Mouse (Mus musculus): ENCODE results near the gene Wfdc18.

Gene Wfdc18

GRCm38 (mm10) chr11:83708715-83709114 is at the start of gene Wfdc18:
Gene Wfdc18, plus strand, starts transcription at chr11:83709015.
- no peak for DNase-seq

DNA sequence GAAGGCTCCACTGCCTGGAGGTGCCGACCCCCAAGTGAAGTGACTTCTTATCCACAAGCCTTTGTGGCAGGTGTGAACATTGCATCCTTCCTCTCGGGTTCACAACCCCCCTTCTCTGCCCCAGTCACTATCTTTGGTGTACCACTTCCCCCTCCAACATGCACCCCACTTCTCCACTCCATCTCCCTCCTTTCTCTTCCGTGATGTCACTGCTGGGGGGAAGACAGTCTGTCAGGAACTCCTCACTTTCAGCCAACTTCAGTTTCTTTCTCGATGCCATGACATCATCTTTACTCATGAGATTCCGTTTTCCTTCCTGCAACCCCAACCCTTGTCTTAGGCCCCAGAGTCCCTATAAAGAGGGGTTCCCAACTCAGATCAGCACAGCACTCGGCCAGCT is 46.6 kb upstream of the Wfdc18 start, which contains the start of gene Ccl4:
Gene Ccl4 (plus strand): TSS at position 381 of the 400 bp plus-strand sequence.
- no peak for DNase-seq

DNA sequence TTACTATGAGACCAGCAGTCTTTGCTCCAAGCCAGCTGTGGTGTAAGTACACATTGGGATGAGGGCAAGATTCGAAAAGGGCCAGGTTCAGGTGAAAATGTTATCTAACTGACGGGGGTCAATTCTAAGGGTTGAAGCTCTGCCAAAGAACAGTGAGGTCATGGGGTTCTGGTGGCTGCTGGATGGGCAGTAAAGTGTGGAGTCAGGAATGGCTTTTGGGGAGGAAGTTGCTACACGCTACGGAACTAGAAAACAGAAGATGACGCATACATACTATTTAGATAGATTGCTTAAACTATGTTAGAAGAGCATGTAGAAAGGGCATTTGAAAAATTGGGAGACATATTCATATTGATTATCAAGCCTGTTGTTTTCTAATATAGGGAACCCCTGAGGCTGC is 45.3 kb upstream of the Wfdc18 start:
- no peak for DNase-seq

DNA sequence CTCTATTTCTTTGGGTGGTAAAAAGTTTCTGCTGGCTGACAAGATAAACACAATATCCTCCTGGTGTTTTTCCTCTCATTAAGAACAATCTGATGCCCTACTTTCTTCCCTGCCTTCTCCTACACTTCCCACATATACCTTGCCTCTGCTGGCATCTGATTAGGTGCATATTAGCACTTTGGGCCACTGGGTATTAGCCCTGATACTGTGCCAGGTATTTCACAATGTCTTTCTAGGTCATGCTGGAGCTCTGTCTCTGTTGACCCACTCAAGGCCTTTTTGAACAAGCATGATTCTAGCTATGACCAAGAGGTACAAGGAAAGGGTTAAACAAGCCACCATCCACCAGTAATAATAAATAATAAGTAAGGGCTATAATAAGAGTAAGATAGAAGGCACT is 37.1 kb upstream of the Wfdc18 start:
- DNase-seq: no peak

GRCm38 (mm10) chr11:83675665-83676064 is 33.1 kb upstream of the Wfdc18 start:
- DNase-seq: no peak

GRCm38 (mm10) chr11:83689918-83690317 is 18.9 kb upstream of the Wfdc18 start:
- DNase-seq: no peak

DNA sequence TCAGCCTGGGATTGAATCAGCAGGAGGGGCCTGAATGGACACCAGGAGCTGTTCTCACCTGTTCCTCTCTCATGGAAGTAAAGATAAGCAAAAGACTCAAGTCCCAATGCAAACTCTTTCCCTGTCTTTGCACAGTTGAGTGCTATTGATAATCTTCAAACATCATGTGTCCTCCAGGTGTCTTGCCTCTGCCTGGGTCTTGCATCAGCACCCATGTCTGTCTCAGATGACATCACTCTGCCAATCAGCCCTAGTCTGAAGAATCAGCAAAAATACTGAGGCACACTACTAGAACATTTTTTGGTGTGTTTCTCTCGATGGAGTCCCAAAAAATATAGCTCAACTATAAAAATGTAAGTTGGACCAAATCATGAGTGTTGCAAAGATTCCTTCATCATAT is 16.8 kb upstream of the Wfdc18 start:
- no peak for DNase-seq

DNA sequence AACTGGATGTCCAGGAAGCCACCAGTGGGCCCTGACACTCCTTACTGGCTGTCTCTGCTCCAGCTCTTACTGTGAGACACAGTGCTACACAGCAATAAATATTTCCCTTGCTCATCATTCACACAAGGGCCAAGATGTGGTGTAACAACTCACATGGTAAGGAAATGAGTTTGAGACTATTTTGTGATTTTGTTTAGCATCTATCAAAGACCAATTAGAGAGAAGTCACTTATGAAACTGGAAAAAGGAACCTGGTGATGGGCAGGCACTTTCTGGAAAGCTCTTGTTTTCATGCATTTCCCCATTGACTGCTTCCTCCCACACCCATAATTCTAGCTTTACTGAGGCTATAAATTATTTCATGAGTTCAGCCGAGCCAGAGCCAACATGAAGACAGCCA is 5.1 kb upstream of the Wfdc18 start, which contains the start of gene Wfdc17:
Gene Wfdc17 (plus strand): TSS at position 287 of the 400 bp plus-strand sequence.
- DNase-seq: no peak

GRCm38 (mm10) chr11:83709683-83710082 is 868 bp downstream of the Wfdc18 start:
- DNase-seq: no peak

DNA sequence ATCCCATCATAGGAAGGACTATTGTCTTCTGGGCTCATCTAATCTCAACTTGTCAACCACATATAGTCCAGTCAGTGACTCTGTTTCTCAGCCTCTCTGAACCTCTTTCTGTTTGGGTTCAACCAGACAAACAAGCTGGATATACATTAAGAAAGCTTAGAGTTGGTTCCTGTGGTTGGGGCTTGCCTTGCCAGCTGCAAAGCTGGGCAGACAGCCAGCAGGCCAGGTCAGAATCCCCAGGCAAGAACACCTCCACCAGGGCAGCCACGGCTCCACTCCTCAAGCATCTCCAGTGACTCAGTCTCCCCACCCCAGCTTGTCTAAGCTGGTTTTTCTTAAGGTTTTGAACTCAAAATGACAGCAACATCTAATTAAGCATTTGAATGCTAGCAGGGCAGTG is 3.9 kb downstream of the Wfdc18 start:
- DNase-seq: no peak

GRCm38 (mm10) chr11:83713925-83714324 is 5.1 kb downstream of the Wfdc18 start:
- no peak for DNase-seq

DNA sequence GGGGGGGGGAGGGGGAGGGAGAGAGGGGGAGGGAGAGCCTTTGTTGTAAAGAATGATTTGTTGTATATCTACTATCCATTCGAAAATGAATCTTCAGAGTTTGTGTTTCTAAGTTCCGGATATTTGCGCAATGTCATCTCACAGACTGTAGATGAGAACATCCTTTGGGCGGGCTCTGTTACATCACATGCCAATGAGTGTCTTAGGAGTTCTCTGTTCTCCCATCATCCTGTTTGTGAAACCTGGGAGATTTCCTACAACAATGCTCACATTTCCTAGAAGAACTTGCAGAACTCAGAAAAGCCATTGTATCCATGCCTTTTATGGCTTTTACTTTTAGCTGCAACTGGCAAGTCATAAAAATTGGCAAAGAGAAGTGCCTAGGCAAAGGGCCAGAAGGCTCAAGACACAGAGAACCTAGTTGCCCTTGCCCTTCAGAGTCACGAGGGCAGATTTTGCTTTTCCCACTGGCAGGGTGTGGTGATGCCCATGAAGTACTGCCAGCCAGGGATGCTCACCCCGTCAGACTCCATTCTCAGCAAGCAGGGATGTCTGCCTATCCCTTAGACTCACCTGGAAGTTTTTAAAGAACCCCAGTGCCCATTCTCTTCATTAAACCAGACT is 8.3 kb downstream of the Wfdc18 start:
- DNase-seq: no peak

- DNase-seq: no peak
Measured at GRCm38 (mm10) chr11:83720766-83721165, 12.0 kb downstream of the Wfdc18 start.

GRCm38 (mm10) chr11:83728757-83729432 is 20.1 kb downstream of the Wfdc18 start:
- DNase-seq: no peak

DNA sequence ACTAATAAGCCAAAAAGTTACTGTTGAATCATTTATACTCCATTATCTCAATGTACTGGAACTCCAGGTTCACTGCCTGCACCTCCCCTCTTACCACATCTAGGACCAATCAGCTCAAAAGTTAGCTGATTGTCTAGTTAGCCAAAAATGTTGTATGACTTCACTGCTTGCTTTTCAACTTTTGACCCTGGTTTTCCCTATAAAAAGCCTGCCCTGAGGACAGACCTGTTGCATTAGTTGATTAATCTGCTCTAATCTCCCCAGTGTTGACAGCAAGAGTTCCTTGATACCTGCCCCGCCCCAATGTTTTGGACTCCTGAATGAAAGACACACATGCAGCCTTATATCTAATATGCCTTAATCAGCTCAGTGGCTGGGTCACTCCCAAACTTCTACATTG is 22.3 kb downstream of the Wfdc18 start:
- DNase-seq: no peak

DNA sequence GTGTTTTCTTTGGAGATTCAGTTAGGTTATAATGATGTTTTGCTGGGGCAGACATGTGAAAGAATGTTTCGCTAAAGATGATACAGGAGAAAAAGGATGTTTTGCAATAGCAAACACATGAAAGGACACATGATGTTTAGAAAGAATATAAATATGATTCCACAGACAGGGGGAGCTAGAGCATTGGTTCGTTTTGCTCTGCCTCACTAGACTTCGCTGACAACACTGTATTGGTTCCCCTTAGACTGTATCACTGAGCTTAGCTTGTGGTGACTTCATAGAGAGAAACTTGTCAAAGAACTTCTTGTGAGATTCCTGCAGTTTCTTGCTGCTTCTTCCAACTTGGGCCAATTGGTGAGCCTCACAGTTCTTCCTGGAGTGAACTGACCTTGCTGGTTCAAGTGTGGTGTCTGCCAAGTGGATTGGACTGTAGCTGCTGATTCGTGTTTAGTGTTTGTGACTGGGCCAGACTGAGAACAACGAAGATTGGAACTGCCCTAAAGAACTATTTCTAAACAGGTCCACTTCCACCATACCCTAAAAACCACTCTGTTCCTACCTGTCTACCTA is 24.3 kb downstream of the Wfdc18 start:
- DNase-seq: no peak

DNA sequence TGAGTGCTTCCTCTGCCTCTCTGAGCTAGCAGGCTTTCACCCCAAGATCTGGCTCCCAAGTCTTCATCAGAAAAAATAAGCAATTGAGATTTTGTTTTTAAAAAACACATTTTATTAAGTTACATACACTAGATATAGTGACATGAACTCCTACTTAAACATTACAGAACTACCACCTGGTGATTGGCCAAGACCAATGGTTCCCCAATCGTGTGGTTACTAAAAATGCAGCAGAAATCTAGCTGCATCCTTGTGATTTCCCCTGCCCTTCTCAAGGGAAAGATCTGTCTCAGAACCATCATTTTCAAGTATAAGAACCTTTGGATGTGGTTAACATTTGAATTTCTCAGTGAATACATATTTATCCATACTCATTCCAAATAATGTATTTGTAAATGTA is 25.4 kb downstream of the Wfdc18 start:
- DNase-seq: no peak

- DNase-seq: no peak
Measured at GRCm38 (mm10) chr11:83735881-83736280, 27.1 kb downstream of the Wfdc18 start.

- DNase-seq: no peak
Measured at GRCm38 (mm10) chr11:83737109-83737558, 28.3 kb downstream of the Wfdc18 start.

GRCm38 (mm10) chr11:83739241-83739640 is 30.4 kb downstream of the Wfdc18 start:
- peak; percentile 73 to 79 for DNase-seq

- DNase-seq: no peak
Measured at GRCm38 (mm10) chr11:83740443-83740991, 31.7 kb downstream of the Wfdc18 start.

DNA sequence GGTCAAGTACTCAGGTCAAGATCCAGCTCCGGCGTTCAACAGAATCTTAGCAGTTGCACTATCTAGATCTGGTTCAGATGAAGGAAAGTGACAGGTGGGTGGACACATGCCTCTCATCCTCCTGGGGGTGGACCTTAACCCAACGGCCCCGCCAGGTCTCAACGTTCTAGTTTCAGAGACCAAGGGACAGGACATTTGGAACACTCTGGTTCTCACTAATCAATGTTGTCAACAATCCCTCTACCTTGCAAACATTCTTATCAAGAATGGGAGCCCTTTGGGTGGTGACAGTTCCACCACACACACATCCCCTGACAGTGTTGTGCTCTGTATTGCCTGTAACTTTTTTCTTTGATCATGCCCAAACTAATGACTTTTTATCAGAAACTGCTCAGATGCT is 33.0 kb downstream of the Wfdc18 start:
- no peak for DNase-seq

GRCm38 (mm10) chr11:83742731-83743355 is 34.0 kb downstream of the Wfdc18 start:
- no peak for DNase-seq
